Mouse (Mus musculus): ENCODE data around the gene Rpn2.

Rpn2 gene

DNA sequence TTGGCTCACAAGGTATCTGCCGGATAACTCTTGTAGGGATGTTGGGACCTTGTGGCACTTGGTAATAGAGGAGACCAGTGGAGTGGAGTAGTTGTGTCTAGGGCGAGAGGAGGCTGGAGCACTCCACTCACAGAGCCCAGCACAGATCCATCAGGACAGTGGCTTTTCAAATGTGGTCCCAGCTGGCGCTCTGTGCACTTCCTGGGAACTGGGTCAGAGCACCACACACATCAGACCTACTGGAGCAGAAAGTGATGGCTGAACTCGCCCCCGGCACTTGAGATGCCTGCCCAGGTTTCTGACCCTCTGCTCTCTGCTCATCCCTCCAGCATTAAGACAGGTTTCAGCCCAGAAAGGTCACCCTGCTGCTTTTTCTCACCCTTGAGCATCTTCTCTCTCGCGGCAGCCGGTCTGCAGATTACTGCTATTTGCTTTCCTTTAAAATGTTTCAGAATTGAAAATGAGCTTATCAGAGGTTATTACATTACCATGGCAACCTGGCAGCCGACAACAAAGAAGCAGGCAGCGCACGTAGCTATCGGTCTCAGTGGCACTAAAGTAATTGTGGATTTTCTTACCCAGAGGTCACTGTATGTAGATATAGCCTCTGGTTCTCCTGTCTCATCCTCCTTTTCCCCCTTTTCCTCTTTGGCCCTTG, 70.4 kb downstream of the Rpn2 start:
- no peak for DNase-seq (ENCODE audit: low spot score)

DNA sequence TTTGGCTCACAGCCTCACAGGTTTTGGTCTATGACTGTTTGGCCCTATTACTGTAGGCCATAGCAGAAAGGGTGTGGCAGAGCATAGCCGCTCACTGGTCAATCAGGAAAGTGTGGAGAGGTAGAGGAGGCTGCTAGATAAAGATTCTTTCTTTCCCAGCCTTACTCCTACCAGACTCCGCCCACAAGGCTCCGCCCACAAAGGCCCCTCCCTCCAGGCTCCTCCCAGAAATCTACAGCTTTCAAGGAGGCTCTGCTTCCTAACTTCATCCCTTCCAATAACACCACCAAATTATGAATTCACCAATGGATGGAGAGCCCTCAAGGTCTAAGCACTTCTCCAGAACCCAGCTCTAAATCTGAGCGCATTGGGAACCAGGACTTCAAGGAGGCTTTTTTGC, 74.4 kb downstream of the Rpn2 start:
- DNase-seq (ENCODE audit: low spot score): no peak

DNA sequence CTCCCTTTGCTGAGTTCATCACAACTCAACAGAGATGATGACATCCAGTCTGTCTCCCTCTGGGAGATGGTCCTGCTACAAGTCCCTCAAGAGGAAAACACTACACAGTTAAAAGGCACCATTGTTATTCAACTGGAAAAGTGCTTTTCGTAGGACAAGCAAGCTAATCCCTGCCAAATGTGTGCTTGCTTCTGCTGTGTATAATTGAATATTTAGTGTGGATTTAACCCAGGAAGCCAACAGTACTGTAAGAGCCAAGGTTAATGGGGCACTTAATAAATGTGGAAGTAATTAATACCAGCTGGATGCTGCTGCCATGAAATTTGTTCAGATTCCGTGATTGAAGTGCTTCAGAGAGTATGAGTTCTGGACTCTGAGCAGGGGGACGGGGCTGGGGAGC, 75.3 kb downstream of the Rpn2 start:
- no peak for DNase-seq (ENCODE audit: low spot score)

DNA sequence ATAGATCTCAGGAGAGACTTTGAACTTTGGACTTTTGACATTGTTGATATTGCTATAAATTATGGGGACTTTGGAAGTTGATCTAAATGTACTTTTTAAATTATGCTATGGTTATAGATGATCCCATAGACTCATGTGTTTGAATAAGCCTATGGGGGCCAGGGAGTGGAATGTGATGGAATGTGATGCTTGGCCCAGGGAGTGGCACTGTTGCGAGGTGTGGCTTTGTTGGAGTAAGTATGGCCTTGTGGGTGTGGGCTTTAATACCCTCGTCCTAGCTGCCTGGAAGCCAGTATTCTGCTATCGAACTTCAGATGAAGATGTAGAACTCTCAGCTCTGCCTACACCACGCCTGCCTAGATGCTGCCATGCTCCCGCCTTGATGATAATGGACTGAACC, 81.2 kb downstream of the Rpn2 start:
- DNase-seq (ENCODE audit: low spot score): no peak

DNA sequence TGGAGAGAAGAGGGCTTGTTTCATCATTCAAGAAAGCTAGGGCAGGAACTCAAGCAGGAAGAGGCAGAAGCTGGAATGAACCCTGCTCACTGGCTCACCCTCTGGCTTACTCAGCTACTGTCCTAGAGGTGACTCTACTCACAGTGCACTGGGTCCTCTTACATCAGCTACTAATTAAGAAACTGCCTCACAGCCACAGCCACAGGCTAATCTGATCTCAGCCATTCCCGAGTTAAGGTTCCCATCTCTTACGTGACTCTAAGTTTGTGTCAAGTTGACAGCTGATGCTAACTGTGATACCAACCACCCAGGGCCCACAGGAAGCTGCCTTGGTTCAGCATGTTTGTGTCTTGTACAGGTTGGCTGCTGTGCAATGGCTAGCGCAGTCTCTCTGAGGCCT, 84.2 kb downstream of the Rpn2 start:
- no peak for DNase-seq (ENCODE audit: low spot score)

DNA sequence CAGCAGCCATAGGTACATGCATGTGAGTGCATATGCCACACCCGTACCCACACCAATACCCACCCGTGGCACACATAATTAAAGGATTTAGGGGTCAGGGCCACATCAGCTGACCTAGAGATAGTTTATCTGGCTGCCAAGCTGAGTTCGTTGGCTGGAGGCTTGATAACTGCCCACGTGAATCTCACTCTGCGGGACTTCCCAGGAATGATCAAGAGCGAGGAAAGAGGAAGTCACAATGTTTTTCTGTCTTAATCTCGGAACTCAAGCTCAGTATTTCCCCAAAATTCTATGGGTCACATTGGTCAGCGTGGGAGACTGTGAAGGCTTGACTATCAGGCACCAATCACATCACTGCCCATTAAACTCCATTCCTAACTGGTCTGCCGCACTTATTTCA, 87.9 kb downstream of the Rpn2 start:
- no peak for DNase-seq (ENCODE audit: low spot score)

DNA sequence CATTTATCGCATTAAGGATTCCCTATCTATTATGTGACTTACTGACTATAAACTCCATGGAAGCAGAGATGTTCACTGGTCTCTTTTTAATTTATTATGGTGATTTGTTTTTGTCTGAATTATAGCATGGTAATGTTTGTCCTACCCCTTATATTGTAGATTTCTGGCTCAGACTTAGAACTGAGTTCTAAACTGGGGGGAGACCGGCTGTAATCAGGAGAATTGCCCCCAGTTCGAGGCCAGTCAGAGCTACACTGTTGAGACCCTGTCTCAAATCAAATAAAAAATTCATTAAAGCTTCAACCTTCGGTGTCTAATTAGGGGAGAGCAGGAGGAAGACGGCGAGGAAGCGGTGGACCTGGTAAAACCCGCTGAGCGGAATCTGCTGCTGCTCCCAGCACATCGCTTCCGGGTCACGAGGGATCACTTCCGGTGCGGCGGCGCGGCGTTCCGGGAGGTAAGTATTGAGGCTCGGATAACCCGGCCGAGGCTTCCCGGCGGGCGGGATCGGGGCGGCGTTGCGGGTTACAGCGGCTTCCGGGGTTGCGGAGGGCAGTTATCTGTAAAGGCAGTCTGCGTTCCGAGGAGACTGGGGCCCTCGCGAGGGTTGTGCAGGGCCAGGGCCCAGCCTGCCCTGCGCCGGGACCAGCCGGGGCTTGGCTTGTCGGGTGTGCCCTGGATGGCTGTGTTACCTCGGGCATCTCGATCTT, 88.5 kb downstream of the Rpn2 start, which contains the start of gene Manbal:
Gene Manbal, plus strand, starts transcription at position 411 of the 710 bp plus-strand sequence.
- DNase-seq (ENCODE audit: low spot score): peak; percentile 98

DNA sequence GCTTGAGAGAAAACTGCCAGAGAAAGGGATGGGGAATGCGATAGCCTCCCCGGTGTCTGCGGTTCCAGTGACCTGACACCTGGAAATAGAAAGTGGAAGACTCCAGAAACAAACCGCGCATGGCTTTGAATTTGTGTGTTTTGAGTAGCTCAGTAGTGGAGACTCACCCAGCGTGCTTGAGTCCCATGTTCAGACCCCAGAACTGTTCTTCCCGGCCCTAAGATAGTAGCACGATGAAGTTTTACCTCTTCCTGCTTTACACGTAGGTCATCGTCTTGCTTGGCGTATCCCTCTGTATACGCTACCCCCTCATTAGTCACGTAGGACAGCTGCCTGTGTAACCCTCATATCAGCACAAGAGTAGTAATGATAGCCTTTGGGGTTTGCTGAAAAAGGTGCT, 89.2 kb downstream of the Rpn2 start:
- peak; percentile 10 for DNase-seq (ENCODE audit: low spot score)

DNA sequence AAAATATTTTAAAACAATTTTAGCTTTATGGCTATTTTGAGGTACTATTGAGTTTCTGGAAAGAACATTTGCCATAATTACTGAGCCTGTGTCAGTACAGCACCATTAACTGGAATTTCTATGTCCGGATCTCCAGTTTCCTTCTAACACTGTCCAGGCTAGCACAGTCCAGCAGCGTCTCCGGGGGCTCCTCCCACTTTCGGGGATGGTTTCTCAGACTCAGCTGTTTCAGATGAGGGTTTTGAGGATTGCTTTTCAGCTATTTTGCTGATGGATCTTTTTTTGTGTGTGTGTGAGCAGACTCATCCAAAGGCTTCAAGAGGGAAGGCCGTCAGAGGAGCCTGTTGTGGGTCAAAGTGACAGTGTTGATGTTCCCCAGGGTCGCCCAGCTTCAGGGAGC, 92.9 kb downstream of the Rpn2 start:
- DNase-seq (ENCODE audit: low spot score): no peak

DNA sequence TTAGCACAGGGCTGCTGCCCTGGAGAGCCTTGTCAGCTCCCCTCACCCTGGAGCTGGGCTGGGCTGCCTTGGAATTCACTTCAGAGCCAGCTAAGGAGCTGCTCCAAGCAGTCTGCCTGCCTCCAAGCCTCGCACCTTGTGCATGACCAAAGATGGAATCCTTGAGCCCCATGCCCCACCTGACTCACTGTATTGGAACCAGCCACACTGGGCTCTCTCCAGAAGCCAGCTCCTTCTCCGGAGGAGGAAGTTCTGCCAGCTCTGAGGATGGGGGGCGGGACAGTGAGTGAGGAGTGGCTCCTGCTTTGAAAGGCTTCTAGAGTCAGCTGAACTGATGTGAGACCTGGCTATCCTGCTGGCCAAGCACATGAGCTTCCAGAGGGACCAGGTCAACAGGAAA, 94.9 kb downstream of the Rpn2 start:
- DNase-seq (ENCODE audit: low spot score): no peak

DNA sequence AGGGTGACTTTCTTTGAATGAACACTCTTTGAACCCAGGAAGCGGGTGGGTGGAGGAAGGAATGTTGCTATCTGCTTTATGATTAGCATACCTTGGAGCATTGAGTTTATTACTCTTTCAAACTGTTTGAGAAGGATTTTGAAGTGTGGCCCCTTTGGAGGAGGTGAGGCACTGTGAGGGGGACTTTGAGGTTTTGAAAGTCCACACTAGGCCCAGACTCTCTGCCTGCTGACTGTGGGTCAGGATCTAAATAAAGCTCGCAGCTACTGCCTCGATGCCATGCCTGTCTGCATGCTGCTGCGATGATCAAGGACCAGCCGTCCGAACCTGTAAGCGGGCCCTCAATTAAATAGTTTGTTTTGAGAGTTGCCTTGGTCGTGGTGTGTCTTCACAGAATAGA, 96.2 kb downstream of the Rpn2 start:
- no peak for DNase-seq (ENCODE audit: low spot score)

Data from ovary, postnatal 10 days (tissue).